Mouse (Mus musculus) liver, embryonic 14.5 days (tissue): ENCODE results near the gene Kcnq1.

Experiments used
- CTCF ChIP-seq: IDR thresholded peaks from 2 replicates; pipeline ENCODE4 v1.5.1; 2016; ENCODE audit warnings: antibody characterized with exemption, low read depth, control low read depth
- EP300 ChIP-seq: IDR thresholded peaks from 2 replicates; pipeline ENCODE4 v1.6.1; 2016; ENCODE audit warnings: antibody characterized with exemption, low read depth

GRCm38 (mm10) chr7:143265386-143265785 lies 159.2 kb downstream of the Kcnq1 start:
- TF ChIP-seq CTCF (no peak), EP300 (no peak)
